Mouse (Mus musculus): ENCODE data around the gene Vmn2r87. TPM values are rescaled to one million over a fixed set of nuclear protein-coding genes. Genes with fewer than 3 reads are reported as not detected.
A peak's percentile ranks its signal among the peaks of the same experiment; 100 is the strongest.
"Not testable (repeated sequence)": the region's sequence is repeated elsewhere in the genome, so short reads cannot be mapped to it uniquely, and the experiment has no call there.

Gene Vmn2r87
- total RNA-seq (2021): 1 to 10 TPM; 1.2 to 1.8 TPM

DNA sequence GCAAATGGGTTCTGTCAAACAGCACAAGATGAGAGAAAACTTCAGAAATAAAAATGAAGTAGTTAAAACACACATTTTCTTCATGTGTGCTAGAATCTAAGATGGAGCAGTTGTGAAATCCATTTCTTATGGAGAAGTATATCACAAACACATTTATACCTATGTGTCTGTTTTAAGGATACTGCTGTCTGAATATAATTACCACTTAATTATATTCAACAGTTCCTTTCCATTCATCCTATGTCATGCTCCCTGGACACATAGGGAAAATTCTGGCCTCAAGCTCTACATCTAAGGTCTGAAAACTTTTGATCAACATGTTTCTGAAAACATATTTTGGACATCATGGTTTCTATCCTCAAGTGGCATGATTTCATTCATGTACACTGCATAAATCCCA, at the start of gene Vmn2r87:
Gene Vmn2r87 (minus strand): TSS at position 101 of the 400 bp plus-strand sequence.
- no peak for DNase-seq (ENCODE audit: low spot score in 2 of 2)
- intact Hi-C loops (cut with DNase I): no loop called here

DNA sequence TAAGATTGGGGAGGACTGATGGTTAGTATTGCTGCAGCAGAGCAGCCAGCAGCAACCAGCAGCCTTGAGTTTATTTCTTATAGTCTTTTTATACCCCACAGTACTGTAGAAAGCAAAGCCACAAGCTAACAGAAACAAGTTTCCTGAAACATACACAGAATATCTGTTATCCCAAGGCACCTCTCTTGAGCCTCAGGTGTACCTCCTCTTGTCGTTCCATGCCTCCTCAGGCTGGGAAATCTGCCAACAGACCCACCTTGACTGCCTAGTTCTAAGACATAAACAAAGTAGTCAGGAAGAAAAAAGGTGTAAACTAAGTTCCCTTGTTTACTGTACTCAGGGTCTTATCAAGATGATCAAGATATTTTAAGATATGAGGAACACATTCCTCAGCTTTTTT, 47.1 kb upstream of the Vmn2r87 start:
- DNase-seq (ENCODE audit: low spot score in 2 of 2); intact Hi-C loops (cut with DNase I): not testable (repeated sequence)

DNA sequence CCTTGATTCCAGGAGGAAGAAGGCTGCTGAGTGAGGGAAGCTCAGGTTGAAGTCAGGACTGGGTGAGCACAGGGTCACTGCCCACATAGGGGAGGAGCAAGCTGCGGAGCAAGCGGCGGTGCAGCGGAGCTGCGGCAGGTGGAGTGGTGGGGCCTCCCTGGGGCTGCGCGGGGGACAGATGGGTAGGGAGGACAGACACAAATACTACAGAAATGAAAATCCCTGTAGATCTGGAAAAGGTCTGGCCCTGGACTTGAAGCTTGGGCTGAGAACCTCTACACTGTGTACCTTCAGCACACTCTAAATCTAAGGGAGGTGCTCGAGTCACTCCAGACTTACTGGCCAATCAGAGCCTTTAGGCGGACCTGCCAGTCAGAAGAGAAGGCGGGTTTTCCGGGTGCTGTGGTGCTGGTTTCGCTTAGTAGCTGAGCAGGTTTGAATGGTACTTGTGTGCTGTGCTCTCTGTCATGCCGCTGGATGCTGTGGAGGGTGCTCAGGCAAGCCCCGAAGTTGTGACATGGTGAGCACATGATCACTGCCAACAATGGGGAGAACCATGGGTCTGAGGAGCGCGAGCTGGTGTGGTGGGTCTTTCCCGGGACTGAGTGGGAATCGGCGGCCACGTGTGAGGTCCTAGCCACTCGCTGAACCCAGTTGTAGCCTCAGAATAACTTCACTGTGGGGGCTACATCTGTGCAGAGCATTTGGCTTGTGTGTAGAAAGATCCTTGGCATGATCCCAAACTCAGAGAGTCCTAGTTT, 44.9 kb upstream of the Vmn2r87 start:
- peak; percentile 83 to 92 for DNase-seq (ENCODE audit: low spot score in 2 of 2)
- intact Hi-C loops (cut with DNase I): not testable (repeated sequence)

DNA sequence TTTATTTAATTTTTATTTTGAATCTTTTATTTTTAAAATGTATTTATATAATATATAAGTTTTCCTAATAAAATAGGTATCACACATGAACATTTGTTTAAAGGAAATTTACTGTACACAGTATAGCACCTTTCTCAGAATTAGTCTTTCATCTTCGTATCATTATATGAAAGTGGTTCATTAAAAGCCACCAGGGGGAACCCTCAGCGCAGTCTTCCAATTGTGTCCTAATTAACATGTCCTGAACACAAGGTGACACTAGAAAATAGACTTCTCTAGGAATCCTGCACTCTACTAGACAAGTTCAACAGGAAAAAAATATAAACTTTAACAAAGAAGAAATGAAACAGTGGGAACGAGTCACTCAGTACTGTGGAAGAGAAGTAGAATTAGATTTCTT, 38.9 kb upstream of the Vmn2r87 start:
- DNase-seq (ENCODE audit: low spot score in 2 of 2): no peak
- intact Hi-C loops (cut with DNase I): no loop called here

DNA sequence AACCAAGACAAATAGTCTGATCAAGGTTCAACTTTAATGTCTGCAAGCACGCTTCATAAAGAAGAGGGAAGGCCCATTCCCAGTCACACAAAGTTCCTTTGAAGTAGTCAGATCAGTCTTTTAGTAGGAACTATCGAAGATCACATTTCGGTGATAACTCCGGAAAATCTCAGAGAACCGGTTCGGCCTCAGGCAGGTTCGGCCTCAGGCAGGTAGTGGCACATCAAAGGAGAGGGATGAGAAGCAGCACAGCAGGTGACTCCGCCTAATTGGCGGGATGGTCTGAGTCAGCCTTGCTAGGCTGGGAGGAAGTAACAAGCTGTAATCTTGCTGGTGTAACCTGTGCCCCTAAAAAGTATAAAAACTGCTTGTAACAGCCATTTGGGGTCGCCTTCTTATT, 30.7 kb upstream of the Vmn2r87 start:
- intact Hi-C loops (cut with DNase I): no loop called here
- no peak for DNase-seq (ENCODE audit: low spot score in 2 of 2)

DNA sequence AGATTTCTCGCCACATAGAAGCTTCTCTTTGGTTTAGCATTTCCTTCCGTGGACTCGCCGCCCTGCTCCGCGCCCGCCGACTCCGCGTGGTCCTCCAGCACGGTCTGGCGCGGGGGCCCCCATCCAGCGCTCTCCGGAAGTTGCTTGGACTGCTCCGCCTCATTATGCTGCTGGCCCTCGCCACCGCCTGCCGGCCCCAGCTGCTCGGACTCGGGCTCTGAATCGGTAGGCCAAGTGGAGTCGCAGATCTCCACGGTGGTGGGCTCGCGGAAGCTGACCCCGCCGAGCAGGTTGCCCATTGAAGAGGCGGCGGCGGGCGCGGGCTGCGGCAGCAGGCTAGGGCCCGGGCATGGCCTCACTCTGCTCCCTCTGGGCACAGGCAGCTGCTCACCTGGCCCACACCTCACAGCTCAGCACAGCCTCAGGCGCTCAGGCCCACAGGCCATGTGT, 26.9 kb downstream of the Vmn2r87 start:
- intact Hi-C loops (cut with DNase I): no loop called here
- DNase-seq (ENCODE audit: low spot score in 2 of 2): peak; percentile 2 to 24

DNA sequence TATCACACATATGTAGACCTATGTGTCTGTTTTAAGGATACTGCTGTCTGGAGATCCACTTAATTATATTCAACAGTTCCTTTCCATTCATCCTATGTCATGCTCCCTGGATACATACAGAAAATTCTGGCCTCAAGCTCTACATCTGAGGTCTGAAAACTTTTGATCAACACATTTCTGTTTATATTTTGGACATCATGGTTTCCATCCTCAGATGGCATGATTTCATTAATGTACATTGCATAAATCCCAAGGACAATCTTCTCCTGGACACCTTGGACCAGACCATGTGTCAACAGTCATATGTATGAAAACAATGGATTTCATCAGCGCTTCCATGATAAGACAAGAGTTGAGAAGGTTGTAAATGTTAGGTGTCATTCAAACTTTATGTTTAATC, 41.2 kb downstream of the Vmn2r87 start, which contains the start of gene Vmn2r86:
Gene Vmn2r86 (minus strand): TSS at position 101 of the 400 bp plus-strand sequence.
- DNase-seq (ENCODE audit: low spot score in 2 of 2); intact Hi-C loops (cut with DNase I): not testable (repeated sequence)

DNA sequence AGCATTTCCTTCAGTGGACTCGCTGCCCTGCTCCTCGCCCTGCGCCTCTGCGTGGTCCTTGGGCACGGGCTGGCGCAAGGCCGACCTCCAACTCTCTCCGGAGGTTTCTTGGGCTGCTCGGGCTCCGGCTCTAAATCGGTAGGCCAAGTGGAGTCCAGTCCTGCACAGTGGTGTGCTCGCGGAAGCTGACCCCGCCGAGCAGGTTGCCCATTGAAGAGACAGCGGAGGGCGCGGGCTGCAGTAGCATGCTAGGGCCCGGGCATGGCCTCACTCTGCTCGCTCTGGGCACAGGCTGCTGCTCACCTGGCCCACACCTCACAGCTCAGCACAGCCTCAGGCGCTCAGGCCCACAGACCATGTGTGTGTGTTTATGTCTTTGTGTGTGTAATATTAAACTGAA, 52.4 kb downstream of the Vmn2r87 start:
- intact Hi-C loops (cut with DNase I): no loop called here
- DNase-seq (ENCODE audit: low spot score in 2 of 2): no peak

DNA sequence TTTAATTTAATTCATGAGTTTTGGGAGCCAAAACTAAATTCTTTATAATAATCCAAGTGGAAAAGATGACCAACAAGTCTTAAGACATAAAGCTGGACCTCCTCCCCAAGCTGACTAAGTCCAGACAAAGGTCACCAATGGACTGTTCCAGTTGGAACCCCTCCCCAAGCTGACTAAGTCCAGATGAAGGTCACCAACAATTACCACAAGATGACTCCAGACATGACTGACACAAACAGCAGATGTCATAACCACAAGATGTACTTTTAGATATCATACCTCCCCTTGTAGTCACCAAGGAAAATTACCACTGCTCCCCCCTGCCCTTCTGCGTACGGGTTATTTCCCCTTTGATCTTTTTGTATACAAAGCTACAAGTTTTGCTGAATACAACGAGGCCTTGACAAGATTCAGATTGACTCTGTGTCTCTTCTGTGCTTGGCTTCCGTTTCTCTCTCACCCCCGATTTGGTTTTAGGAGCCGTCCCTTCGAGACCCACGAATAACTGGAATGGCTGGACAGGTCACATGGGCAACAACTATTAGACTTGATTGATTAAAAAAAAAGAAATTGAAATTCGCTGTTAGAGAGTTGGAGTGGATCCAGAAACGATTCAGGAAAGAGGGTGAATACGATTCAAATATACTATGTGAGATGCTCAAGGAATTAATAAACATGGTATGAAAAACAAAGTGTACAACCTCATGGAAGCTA, 62.9 kb downstream of the Vmn2r87 start:
- DNase-seq (ENCODE audit: low spot score in 2 of 2); intact Hi-C loops (cut with DNase I): not testable (repeated sequence)

DNA sequence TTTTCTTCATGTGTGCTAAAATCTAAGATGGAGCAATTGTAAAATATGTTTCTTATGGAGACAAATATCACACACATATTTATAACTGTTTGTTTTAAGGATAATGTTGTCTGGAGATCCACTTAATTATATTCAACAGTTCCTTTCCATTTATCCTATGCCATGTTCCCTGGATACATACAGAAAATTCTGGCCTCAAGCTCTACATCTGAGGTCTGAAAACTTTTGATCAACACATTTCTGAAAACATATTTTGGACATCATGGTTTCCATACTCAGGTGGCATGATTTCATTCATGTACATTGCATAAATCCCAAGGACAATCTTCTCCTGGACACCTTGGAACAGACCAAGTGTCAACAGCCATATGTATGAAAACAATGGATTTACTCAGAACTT, 67.6 kb downstream of the Vmn2r87 start, which contains the start of gene Vmn2r85:
Gene Vmn2r85 (minus strand): TSS at position 101 of the 400 bp plus-strand sequence.
- DNase-seq (ENCODE audit: low spot score in 2 of 2); intact Hi-C loops (cut with DNase I): not testable (repeated sequence)

DNA sequence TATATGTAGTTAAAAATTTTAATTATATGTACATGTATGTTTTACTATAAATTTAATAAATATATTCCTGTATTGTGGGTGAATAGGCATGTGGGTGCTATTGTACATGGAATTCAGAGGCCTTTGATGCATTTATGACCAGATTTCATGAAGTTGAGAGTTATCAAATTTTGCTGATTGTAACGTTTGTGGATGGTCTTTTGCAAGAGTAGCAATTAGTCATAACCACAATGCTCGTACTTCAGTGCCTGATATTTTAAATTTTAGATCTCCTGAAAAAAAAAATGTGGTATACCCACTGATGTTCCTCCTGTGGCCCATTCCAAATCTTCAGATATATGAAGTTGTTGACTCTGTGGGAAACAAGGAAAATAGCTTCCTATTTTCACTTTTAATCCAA, 74.8 kb downstream of the Vmn2r87 start:
- DNase-seq (ENCODE audit: low spot score in 2 of 2); intact Hi-C loops (cut with DNase I): not testable (repeated sequence)

Other genes with a start within 250 kb of the Vmn2r87 start
- gene Neurod4, start 217.2 kb downstream of the Vmn2r87 start, total RNA-seq (2021): under 1 TPM; 0.23 to 0.25 TPM
- gene Tespa1, start 174.5 kb downstream of the Vmn2r87 start, total RNA-seq (2021): 1 to 10 TPM; 2.2 to 2.4 TPM
- gene Vmn2r84, start 103.1 kb downstream of the Vmn2r87 start, total RNA-seq (2021): under 1 TPM; 0.46 to 0.48 TPM
- 1 to 10 TPM in 1 of 2 experiments, under 1 TPM in 1; 0.87 to 1.4 TPM for gene Vmn2r85, start 67.7 kb downstream of the Vmn2r87 start, total RNA-seq (2021)
- under 1 TPM; 0.25 to 0.60 TPM for gene Vmn2r86, start 41.3 kb downstream of the Vmn2r87 start, total RNA-seq (2021)

All from left cerebral cortex, postnatal 25 days (tissue).